Mouse (Mus musculus) frontal cortex, adult (tissue): Measurements from ENCODE around the gene Exoc2.

Experiments
- ATAC-seq: cut with Nextera tagmentation; 2 replicates; pipeline ENCODE4 v1.9.2; 2017; ENCODE audit warnings: mild to moderate bottlenecking, moderate library complexity, mixed read lengths; ENCODE audit not compliant: low TSS enrichment

Exoc2 gene

DNA sequence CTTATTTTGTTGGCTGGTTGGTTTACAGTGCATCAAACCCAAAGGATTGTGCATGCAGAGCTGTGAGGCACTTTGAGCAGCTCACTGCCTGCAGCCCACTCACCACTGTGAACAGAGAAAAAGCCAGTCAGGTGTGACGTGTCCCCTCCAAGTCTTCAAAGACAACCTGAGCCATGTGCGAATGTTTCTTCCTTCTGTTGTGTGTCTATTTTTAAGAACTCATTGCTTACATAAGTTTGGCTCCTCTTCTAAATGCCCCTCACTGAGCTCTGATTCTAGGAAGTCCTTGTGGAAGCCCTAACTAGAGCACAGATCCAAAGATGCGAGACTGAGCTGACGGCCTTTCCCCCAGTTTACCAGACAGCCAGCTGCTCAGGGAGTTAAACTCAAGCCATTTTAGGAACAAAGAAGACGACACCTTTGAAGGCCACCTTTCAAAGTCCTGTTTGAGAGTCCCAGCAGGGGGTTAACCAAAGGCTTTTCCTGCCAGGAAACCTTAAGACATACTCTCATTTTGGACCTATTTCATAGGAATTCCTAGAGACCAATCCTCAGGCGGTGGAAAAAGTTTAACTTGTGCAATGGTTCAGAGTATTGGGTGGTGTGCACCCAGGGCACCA, 79.8 kb downstream of the Exoc2 start:
- ATAC-seq = peak; percentile 85

DNA sequence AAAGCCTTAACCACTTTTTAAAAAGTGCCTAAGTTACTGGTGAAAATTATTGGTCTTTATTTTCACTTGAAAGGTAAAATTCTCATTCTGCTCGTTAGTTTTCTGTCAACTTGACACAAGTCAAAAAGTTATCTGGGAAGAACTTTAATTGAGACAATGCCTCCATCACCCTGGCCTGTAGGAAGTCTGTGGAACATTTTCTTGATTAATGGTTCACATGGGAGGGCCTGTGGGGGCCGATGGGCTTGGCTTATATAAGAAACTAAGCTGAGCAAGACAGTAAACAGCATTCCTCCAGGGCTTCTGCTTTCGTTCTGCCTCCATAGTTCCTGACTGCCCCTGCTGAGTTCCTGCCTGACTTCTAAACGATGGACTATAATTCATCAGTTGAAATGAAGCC, 81.6 kb downstream of the Exoc2 start:
- ATAC-seq = no peak

DNA sequence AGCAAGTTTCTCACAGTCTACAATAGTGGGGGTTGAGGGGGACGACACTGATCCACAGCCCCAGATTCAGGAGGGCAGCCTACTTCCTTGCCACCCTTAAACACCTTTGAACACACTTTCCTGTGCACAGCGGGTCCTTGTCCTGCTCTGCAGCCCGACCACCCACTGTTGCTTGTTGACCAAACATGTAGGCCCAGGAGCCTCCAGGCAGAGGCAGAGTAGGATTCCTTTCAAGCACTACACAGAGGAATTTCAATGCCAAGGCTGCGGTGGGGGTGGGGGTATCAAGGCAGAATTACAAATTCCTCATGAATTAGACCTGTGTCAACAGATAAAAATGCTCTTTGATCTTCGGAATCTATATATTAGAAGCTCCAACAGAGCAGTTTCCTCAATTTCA, 82.7 kb downstream of the Exoc2 start:
- no peak for ATAC-seq

DNA sequence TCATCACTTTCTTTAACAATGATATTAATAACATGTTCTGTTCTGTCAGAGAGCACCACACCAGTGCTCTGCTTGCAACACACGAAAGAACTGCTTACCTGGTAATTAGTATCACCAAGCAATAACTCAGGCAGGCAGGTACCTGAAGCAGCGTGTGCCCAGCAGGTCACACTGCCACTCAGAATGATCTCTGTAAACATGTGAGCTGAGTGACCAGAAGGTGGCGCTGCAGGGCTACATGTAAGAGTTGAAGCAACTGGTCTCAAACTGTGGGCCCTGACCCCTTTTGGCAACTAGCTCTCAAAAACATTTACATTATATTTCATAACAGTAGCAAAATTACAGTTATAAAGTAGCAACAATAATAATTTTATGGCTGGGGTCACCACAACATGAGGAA, 85.4 kb downstream of the Exoc2 start:
- peak; percentile 71; the same call in 1 of the 2 replicates for ATAC-seq

DNA sequence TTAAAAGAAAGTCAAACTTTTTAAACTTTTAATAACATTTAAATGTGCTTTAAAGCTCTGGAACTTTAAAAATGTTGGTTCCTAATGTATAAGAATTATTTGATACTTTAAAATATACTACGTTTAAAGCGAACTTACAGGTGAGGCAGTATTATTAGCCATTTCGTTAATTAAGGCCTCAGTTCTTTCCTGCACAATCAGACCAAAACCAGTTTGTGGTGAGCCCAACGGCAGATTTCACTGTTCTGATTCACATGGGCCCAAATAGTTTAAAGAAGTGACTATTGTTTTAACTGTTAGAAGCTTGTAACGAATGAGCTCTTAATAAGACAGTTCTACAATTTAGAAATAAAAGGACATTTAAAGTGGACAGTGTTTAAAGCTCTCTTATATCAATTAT, 93.6 kb downstream of the Exoc2 start:
- ATAC-seq = no peak

DNA sequence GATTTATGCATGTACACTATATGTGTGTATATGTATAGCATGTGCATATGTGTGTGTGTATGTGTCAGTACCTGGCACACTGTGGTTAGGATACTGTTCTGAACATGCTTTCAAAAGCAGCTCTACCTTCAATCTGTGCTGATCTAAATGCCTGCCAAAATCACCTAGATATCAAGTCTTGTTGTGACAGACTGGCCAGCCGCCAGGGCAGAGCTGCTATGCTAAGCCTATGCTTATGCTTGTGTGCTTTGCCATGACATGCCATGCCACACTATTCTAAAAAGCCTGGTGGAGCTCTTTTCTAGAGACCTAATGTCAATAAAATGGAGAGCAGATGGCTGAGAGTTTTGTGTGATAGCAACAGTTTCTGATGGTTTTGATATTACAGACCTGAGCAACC, 94.0 kb downstream of the Exoc2 start:
- ATAC-seq = no peak

DNA sequence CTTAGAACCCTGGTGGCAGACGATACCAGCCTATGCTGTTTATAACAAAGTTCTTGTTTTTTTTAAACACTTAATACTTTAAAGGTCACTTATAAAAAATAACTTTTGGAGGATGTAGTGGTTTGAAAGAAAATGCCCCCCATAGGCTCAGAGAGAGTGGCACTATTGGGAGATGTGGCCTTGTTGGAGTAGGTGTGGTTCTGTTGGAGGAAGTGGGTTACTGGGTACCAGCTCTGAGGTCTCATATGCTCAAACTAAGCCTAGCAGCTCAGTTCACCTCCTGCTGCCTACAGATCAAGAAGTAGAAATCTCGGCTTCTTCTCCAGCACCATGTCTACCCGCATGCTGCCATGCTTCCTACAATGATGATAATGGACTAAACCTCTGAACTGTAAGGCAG, 98.1 kb downstream of the Exoc2 start:
- ATAC-seq = no peak

DNA sequence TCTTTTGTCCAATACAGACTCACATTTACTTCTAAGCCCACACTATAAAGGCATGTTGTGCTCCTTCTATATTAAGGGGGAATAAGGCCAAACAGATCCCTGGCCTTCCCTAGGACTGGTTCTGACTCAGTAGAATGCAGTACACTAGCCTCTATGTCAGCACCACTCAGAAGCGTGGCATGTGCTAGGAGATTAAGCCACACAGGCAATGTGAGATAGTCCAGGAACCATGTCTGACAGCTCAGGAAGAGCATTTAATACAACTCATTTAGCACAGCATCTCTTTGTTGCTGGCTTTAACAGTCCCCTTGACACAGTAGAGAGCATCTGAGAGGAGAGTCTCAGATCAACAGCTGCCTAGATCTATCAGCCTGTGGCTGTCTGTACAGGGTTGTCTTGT, 100.4 kb downstream of the Exoc2 start:
- ATAC-seq = no peak

DNA sequence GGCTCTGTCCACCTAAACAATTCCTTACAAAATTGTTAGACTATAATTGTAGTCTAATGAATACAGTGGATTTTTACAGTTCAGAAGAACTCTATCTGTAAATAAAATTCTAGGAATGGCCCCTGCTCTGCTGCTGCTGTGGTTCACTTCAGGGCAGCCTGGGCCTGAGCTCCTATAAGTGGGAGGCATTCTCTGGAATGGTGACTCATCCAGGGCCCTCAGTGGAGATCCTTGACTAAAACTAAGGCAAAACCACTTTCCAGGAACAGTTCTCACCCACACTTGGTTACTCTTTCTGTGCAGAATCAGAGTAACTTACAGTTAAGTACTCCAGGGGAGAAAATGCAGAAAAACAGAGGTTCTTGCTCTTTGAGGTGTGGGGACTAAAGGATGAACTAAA, 108.4 kb downstream of the Exoc2 start:
- ATAC-seq = peak; percentile 99

DNA sequence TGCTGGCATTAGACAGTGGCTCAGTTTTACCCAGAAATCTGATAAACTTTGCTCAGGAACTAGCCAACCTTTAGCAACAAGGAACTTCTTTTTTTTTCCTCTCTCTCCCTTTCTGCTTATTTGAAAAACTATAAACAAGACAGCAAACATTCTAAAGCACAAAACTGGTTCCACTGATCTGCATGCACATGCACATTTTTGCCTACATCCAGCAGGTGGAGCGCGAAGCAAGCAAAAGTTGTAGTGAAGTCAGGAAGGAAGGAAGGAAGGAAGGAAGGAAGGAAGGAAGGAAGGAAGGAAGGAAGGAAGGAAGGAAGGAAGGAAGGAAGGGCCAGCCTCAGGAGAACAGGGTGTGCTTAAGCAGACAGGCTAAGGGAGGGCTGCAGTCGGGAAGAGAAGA, 109.9 kb downstream of the Exoc2 start:
- 0 out of 2 replicates have a peak, but pooled peaks have one; percentile 39 for ATAC-seq

DNA sequence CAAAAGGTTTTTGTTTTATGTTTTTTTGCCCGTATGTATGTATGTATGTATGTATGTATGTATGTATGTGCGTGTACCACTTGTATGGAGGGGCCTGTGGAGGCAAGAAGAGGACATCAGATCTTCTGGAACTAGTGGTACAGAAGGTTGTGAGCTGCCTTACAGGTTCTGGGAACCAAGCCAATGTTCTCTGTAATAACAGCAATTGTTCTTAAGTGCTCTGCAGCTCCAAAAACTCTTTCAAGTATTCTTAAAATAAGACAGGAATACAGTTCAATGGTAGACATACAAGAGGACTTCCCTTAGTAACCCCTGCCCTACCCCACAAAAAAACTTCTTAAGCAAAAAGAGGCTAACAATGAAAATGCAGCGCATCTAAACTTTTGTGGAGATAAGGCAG, 115.5 kb downstream of the Exoc2 start:
- ATAC-seq = peak; percentile 27; the same call in 1 of the 2 replicates

DNA sequence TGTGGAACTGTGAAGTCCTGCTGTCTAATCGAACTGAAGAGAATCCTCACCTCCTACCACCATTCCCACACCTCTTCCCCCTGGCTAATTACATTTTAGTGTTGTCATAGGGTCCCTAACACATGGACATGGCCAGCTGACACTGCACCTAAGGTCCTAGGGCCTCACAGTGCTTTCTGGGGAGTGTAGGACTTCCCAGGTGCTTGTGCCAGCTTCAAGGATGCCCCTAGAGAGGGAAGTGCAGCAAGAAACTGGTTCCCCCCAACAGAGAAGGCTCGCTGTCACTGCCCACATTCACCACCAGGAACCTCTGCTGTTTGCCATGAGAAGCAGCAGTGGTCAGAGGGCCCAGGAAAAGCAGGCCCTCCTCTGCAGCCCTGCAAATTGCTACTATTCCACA, 123.2 kb downstream of the Exoc2 start:
- no peak for ATAC-seq

DNA sequence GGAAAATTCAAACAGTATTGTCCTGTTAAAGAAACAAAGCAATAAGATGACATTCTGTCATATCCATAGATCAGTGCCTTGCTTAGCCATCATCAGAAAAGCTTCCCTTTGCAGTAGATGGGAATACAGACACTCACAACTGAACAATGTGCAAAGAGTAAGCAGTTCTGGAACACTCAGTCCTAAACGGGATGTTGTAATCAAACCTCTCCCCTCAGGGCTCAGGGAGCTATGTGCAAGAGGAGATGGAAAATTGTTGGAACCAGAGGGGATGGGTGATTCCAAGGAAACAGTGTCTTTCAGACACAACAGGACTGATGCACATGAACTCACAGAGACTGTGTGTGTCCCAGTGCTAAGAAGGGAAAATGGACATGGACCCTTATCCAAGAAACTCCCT, 125.9 kb downstream of the Exoc2 start:
- no peak for ATAC-seq

DNA sequence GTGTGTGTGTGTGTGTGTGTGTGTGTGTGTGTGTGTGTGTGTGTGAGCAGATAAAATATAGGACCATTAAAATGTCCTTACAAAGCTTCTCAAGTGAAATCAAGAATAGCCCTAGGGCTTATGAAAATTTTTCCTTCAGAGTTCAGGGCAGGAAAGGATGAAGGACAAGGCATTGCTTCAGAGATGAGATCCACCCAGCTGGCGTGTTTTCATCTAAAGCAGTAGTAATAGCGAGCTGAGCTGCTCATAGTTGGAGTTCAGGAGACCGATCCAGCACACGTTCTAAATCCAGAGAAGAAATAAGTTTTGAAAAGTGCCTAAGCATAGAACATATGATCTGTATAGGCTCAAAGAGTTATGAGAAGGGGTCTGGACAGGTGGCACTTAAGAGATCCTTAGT, 127.4 kb downstream of the Exoc2 start:
- no peak for ATAC-seq

DNA sequence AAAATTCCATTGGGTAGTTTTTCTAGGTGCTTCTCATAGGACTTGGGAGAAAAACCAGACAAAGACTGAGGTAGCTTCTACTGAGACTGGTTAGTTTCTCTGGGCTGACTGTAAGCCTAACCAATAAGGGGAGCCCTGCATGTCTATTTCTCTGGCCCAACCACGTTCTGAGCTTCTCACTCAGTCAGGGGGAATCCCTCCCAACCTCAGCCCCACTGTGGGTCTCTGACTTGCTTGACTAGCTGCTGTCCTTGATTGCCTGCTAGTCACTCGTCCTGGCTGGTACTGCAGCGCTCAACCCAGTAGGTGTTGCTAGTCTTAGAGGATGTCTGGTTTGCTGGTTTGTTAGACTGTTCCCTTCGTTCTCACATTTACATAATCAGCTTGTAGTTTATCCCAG, 130.8 kb downstream of the Exoc2 start:
- ATAC-seq = no peak

DNA sequence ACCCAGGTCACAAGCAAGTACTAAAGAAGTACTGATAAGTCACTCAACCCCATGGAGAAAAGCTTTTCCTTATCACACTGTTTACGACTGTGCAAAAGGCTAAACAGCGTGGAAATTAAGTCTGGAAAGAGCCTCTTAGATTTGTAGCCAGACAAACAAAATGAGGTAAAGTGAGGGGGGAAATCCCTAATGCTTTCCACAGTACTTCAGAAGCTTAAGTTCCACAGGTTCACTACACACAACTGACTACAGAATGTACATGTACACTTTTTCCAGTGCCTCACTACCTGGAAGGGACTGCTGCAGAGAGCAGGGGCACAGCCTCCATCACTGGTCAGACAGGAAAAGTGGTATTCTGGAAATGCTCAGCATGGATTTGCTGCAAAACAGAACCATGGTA, 132.1 kb downstream of the Exoc2 start:
- no peak for ATAC-seq

DNA sequence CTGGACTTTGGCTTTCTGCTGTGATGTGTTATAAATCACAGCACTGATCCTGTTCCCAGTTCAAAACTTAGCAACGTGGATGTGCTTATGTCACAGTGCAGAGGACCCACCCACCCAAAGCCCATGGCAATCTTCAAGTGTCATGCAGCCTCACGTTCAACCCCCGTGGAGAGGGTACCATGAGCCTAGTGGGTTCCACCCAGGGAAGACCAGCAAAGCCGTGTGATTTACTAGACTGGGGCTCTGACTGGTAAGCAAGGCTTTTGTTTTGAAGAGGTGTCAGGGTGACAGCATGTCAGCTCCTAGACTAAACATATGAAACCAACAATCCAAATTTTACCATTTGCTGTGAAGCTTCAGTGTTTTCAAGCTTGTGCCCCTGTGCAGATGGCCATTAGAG, 132.6 kb downstream of the Exoc2 start:
- ATAC-seq = no peak

DNA sequence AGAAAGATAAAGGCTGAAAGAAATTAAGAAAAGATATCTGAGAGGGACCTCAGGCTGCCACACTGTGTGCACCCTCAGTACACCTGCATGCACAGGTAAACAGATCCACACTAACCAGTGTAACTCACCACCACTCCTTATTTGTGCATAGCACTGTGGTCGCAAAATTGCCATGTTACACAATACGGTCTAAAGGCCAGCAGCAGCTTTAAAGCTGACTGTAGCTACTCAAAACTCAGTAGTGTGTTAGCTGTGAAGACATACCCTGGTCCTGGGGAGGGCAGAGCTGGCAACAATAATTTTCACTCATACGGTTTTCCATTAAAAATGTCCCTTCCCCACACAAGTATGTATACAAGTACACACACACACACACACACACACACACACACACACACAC, 133.2 kb downstream of the Exoc2 start:
- ATAC-seq = no peak

DNA sequence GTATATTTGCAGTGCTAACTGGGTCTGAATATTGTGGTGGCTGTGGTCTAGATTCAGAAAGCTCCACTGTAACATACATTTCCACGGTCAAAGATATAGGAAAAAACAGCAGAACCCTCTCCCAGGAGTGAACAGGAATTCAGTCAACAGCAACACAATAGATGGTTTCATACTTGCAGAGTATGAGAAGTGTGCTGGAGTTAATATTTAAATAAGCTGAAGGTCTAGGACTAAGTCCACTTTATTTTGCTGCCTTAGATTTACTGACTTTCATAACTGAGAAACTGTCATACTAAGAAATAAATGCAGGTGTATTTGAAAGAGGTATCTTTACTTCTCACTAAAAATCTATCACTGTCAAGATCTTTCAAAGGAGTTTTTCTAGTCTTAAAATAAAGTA, 137.6 kb downstream of the Exoc2 start:
- no peak for ATAC-seq

DNA sequence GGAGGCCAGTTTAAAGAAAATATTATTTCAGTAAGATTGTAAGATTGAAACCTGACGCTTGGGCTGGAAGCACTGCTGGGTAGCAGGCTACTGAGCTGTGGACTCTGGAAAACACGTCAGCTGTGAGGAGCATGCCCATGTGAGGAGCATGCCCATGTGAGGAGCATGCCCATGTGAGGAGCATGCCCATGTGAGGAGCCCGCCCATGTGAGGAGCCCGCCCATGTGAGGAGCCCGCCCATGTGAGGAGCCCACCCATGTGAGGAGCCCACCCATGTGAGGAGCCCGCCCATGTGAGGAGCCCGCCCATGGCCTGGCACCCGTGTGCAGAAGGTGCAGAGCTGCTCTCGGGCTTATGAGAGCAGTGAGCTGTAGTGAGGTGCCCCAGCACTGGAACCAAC, 139.0 kb downstream of the Exoc2 start:
- no peak for ATAC-seq

DNA sequence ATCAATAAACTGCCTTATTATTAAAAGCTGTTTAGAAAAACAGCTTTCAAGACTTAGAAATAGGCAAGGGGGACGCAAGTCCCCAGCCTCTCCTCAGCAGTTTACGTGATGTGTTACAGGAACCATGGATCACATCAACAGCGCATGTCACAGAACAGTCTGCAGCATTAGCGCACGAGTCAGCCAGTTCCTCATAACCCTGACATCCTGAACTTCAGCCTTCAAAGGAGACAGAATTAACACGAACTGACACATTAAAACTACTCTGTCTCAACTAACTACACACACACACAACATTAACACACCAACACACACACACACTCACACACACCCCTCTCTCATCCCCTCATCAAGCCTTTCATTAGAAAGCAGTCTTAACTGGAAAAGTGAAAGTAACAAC, 139.5 kb downstream of the Exoc2 start:
- ATAC-seq = no peak

DNA sequence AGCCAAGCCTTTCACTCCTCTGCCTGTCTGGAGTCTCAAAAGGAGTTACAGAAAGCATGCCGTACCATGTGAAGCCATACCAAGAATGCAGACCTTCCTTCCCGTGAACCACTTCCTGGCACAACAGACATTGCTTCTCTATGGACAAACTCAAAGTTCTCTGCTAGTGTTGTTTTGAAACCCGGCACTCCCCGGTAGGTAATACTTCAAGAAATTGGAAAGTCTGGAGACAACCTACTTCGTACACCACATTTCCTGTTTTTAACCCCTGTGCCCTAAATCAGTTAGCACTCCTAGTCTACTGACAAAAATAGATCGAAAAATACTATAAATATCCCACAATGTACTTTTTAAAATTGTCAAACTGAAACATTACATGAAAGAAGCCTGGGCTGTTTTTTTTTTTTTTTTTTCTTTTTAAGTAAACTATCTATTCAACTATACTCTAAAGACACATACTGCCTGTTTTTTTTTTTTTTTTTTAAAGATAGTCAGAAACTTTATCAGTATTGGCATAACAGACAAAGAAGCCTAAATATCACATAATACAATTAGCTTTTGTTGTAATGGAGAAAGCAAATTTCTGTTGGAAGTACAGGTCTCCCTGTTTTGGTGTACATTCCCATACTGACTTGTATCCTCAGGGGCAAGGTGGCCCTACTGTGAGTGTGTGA, 140.3 kb downstream of the Exoc2 start:
- no peak for ATAC-seq

DNA sequence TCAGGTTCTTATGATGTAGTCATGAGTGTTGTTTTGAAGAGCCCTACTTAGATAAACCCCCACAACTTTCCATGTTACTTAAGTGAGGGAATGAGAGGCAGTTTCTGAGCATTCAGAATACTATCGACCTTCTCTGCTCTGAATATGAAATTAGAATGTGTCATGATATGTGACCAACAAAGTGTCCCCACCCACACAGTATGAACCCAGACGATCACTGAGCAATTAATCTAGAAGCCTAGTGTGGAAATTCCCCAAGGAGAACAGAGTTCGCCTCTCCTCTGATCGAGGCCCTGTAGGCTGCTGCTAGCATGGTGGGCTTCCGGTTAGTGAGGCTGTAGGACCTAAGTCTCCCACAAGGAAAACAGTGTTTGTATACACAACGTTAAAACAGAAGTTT, 142.5 kb downstream of the Exoc2 start:
- ATAC-seq = no peak

DNA sequence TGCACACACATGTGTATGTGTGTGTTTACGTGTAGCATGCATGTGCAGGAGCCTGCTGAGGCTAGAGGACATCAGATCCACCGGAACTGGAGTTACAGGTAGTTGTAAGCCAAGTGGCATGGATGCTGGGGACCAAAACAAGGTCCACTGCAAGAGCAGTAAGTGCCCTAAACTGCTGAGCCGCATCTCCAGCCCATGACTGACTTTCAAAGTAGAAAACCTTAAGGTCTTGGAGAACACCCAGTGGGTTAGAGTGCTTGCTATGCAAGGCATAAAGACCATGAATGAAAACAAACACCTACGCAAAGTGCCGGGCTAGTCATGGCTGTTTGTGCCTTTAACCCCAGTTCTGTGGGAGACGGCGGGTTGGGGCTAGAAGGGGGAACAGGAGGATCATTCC, 147.4 kb downstream of the Exoc2 start:
- no peak for ATAC-seq
